Mouse (Mus musculus) heart, embryonic 16.5 days (tissue): ENCODE measurements at regions not wholly inside any gene's neighbourhood (a gene's known extent, or its start where the extent isn't known, plus 50 kb on each side); places are given as distances from the start of the nearest gene placed in this dataset.
"Not testable (repeated sequence)": the region's sequence is repeated elsewhere in the genome, so short reads cannot be mapped to it uniquely, and the experiment has no call there.

Experiments
- ATAC-seq: fragments of 200-750 bp; cut with Nextera tagmentation; replicated peaks from 2 replicates; pipeline ENCODE4 v1.8.0; 2017; ENCODE audit warnings: moderate number of reproducible peaks; ENCODE audit not compliant: insufficient read depth, low FRiP score; ENCODE audit errors: extremely low read depth
- H3K27ac ChIP-seq: fragments of 300-500 bp; sonication (generic); 2 replicates; pipeline ENCODE4 v1.5.1; 2014; ENCODE audit warnings: mild to moderate bottlenecking, low read length, control low read depth, moderate library complexity
- H3K27me3 ChIP-seq: fragments of 300-500 bp; sonication (generic); 2 replicates; pipeline ENCODE4 v1.6.1; 2014; ENCODE audit warnings: low read length, mixed read lengths; ENCODE audit not compliant: control insufficient read depth, insufficient read depth
- H3K36me3 ChIP-seq: fragments of 300-500 bp; sonication (generic); 2 replicates; pipeline ENCODE4 v1.6.1; 2014; ENCODE audit not compliant: control insufficient read depth, insufficient read depth
- H3K4me1 ChIP-seq: fragments of 300-500 bp; sonication (generic); 2 replicates; pipeline ENCODE4 v1.6.1; 2014; ENCODE audit warnings: low read length, mixed read lengths; ENCODE audit not compliant: control insufficient read depth, insufficient read depth
- H3K4me2 ChIP-seq: fragments of 300-500 bp; sonication (generic); 2 replicates; pipeline ENCODE4 v1.6.1; 2014; ENCODE audit warnings: low read depth, mild to moderate bottlenecking, control low read depth, low read length
- H3K4me3 ChIP-seq: fragments of 300-500 bp; sonication (generic); 2 replicates; pipeline ENCODE4 v1.5.1; 2014; ENCODE audit warnings: mild to moderate bottlenecking, control low read depth, low read length
- H3K9ac ChIP-seq: fragments of 300-500 bp; sonication (generic); 2 replicates; pipeline ENCODE4 v1.6.1; 2014; ENCODE audit warnings: low read length, control low read depth
- H3K9me3 ChIP-seq: fragments of 300-500 bp; sonication (generic); replicated peaks from 2 replicates; pipeline ENCODE4 v1.6.1; 2016; ENCODE audit warnings: low read length; ENCODE audit not compliant: control insufficient read depth
- WGBS: fragments of 180-500 bp; shearing (Covaris S2); extraction: QIAGEN DNeasy Blood & Tissue Kit; methylation state at CpG from one replicate; pipeline ENCODE4 v1.1.7; 2014; 5-methylcytosine and 5-hydroxymethylcytosine counted together

DNA sequence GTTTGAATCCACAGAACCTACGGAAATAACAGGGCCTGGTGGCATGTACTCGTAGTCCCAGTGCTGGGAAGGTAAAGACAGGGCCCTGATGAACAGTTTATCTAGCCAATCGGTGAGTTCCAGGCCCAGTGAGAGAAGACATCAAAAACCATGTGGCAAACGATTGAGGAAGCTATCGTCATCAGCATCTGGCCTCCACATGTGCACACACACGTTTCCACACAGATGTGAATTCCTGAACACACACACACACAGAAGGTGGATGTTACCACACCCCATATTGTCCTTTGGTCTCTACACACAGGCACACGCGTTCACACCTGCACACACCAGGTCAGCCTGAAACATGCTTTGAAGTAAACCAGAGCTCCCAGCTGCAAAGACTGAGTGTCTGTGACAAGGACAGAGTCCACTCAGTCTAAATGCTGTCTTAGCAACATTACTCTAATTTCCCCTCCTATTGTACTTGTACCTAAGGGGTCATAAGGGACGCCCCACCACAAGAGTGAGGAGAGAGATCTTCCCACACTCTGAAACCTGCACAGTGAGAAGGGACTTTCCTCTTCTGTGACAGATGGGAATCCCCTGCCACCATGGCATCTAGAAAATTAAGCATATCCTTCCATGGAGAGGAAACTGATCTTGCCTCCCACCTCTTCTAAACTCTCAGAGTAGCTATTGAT lies 159.1 kb upstream of the Tbl1xr1 start:
- no peaks in the 10 kb centered on the region for H3K27me3 ChIP-seq
- 82% methylated on average over 9 of the region's 9 CpGs for WGBS
- H3K4me3 ChIP-seq, result no peak overlapping the region
- H3K4me2 ChIP-seq, result no peak overlapping the region
- ATAC-seq, result no peak; the same call in 1 of the 2 replicates
- H3K9ac ChIP-seq, result no peak overlapping the region
- no peak overlapping the region for H3K27ac ChIP-seq
- H3K9me3 ChIP-seq, result 0 out of 2 replicates have a peak, but pooled peaks cover 4% of the 10 kb centered on the region
- no peaks in the 10 kb centered on the region for H3K36me3 ChIP-seq
- no peaks in the 10 kb centered on the region for H3K4me1 ChIP-seq

DNA sequence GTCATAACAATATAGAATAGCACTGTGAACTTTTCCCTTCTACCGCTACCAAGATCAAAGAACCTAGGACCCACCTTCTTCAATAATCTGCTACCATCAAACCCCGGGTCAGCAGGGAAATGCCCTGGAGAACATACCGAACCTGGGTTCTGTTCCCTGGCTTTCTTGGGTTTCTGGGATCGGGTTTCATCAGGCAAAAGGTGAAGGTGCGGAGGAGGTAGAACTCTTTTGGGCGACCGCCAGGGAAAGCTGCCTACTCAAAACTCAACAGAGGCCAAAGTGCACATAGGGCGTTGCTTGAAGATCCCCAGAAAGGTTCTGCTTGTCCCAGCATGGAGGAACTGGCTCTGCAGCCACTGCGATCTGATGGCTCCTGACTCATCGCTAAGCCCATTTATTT lies 158.0 kb upstream of the Tbl1xr1 start:
- ATAC-seq, result no peak
- 0 out of 2 replicates have a peak, but pooled peaks cover 4% of the 10 kb centered on the region for H3K9me3 ChIP-seq
- H3K27me3 ChIP-seq, result no peaks in the 10 kb centered on the region
- H3K9ac ChIP-seq, result no peak overlapping the region
- no peak overlapping the region for H3K4me2 ChIP-seq
- WGBS, result 92% methylated on average over 10 of the region's 10 CpGs
- no peak overlapping the region for H3K27ac ChIP-seq
- H3K4me1 ChIP-seq, result no peaks in the 10 kb centered on the region
- no peaks in the 10 kb centered on the region for H3K36me3 ChIP-seq
- H3K4me3 ChIP-seq, result no peak overlapping the region

DNA sequence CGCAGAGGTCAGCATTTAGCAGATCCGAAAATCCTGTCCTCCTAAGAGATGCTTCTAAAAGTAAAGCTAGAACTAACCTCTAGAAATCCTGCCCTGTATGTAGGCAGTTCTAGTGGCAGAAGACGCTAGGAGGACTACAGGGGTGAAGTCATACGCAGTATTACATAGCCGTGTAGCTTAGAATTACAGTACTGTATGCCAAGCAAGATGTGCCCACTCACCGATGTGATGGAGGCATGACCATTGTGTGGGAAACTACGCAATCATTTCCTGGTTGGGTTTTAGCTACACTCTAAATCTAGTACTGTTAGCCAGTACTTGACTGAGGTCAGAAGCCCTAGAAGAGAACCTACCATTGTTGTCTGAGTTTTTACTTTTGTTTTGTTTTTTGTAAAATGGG lies 156.5 kb upstream of the Tbl1xr1 start:
- no peak overlapping the region for H3K4me3 ChIP-seq
- 0 out of 2 replicates have a peak, but pooled peaks cover 4% of the 10 kb centered on the region for H3K9me3 ChIP-seq
- H3K4me1 ChIP-seq, result no peaks in the 10 kb centered on the region
- no peak overlapping the region for H3K9ac ChIP-seq
- H3K4me2 ChIP-seq, result no peak overlapping the region
- H3K27ac ChIP-seq, result no peak overlapping the region
- no peak for ATAC-seq
- H3K27me3 ChIP-seq, result no peaks in the 10 kb centered on the region
- WGBS, result 89% methylated on average over 7 of the region's 7 CpGs
- no peaks in the 10 kb centered on the region for H3K36me3 ChIP-seq

DNA sequence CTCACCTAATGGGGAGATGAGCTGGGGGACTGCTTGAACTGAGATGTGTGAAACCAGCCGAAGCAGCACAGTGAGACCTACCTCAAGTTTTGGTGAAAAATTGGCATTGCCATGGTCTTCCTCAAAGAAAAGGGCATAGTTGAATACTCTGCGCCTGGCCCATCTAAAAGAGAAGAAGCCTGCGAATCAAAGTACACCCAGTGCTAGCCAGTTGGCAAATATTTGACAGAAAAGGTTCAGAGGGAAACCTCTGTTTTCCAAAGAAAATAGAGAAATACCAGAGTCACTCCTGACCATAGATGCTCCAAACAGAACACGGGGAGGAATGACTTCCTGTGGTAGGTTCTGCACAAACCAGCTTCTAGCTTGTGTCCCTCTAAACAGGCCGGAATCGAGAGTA lies 144.5 kb upstream of the Tbl1xr1 start:
- Histone ChIP-seq H3K4me1 (peaks cover 15% of the 10 kb centered on the region), H3K9me3 (no peaks in the 10 kb centered on the region), H3K36me3 (no peaks in the 10 kb centered on the region), H3K27ac (no peak overlapping the region), H3K27me3 (no peaks in the 10 kb centered on the region), H3K4me2 (no peak overlapping the region), H3K4me3 (no peak overlapping the region), H3K9ac (no peak overlapping the region)
- 86% methylated on average over 6 of the region's 6 CpGs for WGBS
- no peak for ATAC-seq

DNA sequence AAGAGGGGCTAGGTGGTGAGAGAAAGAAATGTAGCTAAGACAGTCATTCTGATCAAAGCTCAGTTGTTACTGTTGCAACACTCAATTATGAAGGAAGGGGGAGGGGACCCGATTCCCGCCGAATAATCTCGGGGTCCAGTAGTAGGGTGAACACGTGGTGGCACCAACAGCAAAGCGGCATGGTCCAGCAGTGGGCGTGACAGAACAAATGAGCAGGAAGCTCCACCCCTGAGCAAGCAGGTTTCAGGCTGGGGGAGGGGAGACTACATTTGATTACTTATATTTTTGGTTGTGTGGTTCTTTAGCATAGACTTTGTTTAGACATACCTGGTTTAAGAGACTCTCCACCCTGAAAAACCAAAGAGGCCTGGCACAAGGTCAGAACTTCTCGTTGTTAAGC lies 143.8 kb upstream of the Tbl1xr1 start:
- H3K27ac ChIP-seq, H3K36me3 ChIP-seq, H3K9me3 ChIP-seq, H3K27me3 ChIP-seq, H3K4me2 ChIP-seq, ATAC-seq, H3K4me3 ChIP-seq, H3K9ac ChIP-seq: not testable (repeated sequence)
- H3K4me1 ChIP-seq, result peaks cover 15% of the 10 kb centered on the region
- 78% methylated on average over 8 of the region's 8 CpGs for WGBS

DNA sequence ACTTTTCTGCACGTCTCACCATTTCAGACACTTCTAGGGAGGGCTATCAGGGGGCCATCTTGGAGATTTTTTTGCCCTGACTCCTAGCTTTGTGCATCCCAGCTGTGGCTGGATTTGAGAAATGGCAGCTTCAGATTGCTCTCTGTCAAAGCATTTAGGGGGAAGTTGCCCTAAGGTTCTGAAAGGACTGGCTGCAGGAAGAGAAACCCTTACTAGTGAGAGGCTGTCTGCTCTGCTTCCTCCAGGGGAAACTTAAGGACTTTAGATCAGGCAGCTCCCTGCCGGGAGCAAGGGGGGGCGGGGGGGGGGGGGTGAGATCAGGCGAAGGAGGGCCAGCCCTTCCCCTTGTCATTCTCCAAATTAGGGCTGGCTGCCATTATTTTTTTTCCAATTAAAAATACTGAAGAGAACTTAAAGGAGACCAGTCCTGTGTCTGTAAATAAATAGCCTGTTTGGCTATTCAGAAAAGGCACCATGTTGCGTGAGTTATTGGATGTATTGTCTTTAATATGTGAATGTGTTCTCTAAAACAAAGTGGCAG lies 141.7 kb upstream of the Tbl1xr1 start:
- H3K9ac ChIP-seq, result 0 out of 2 replicates have a peak overlapping the region, but pooled peaks have one; percentile 36
- peak overlapping the region; percentile 64 for H3K27ac ChIP-seq
- no peaks in the 10 kb centered on the region for H3K27me3 ChIP-seq
- peak overlapping the region; percentile 71; the same call in 1 of the 2 replicates for H3K4me2 ChIP-seq
- H3K4me1 ChIP-seq, result peaks cover 15% of the 10 kb centered on the region
- 30% methylated on average over 5 of the region's 5 CpGs for WGBS
- H3K9me3 ChIP-seq, result no peaks in the 10 kb centered on the region
- ATAC-seq, result no peak
- H3K36me3 ChIP-seq, result no peaks in the 10 kb centered on the region
- H3K4me3 ChIP-seq, result no peak overlapping the region

DNA sequence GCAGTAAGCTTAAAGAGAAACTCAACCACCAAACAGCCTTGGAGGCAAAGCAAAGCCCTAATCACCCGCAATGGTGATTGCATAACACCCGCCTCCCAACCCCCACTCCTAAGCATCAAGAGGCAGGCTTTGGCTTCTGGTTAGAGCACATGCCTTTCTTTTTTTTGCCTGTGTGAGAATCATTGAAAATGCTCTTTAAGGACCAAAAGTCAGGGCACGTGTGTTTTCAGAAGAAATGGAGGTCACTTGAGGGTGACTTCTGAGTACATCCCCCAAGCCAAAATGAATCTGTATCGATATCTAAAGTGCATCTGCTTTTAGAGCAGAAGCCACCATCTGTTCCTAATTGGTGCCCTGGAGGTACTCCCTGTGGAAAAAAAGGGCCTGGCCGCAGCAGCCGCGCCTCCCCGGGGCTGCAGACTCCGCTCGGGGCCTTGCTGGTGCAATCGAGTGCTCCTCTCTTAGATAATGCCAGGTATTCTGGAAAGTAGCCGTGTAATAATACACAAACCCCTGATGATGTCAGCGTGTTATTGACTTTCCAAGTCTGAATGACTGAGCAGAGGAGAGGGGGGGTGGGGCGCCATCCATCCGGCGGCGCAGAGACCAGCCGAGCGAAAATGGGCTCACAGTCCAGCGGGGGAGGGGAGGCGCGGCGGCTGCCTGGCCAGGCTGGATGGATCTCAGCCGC lies 140.7 kb upstream of the Tbl1xr1 start:
- Histone ChIP-seq H3K4me3 (peak overlapping the region; percentile 36), H3K27ac (peak overlapping the region; percentile 70), H3K27me3 (no peaks in the 10 kb centered on the region), H3K36me3 (no peaks in the 10 kb centered on the region), H3K9me3 (no peaks in the 10 kb centered on the region), H3K4me1 (peaks cover 15% of the 10 kb centered on the region), H3K9ac (peak overlapping the region; percentile 35), H3K4me2 (peak overlapping the region; percentile 71)
- WGBS, result under 1% methylated on average over 24 of the region's 24 CpGs
- peak; percentile 93 for ATAC-seq

DNA sequence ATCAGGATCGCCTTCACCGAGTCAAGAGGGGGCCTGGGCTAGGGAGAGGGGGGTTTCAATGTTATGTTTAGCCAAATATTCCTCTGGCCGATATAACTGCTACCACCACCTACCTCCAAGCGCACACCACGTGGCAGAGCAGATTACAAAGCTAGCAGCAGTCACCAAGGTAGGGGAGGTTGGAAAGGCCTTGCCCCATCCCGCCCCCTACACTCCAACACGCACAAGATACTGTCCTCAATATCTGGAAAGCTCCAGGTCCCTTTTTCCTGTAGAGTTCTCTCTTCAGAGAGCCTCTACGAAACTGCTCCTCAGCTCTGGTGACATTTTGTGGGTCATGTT lies 140.2 kb upstream of the Tbl1xr1 start:
- H3K9ac ChIP-seq, result no peak overlapping the region
- WGBS, result 7% methylated on average over 8 of the region's 8 CpGs

DNA sequence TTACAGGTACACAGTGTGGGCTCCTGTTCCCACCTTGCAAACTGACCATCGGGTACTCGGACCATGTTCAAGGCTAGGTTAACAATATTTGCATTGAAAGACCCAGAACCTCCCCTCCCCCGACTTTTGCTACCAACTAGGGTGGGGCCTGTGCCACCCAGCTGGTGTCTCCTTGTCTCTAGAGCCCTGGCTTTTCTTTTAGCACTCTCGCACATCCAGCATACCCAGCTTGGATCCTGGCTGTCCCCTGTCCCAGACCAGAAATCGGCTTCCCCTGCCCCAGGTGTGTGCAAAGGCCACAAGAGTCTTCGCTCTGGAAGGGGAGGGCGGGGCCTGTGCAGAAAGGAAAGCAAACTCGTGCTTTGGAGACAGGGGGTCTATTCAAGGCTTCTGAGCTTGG lies 139.8 kb upstream of the Tbl1xr1 start:
- Histone ChIP-seq H3K4me2 (peak overlapping the region; percentile 71), H3K9ac (0 out of 2 replicates have a peak overlapping the region, but pooled peaks have one; percentile 23), H3K4me3 (no peak overlapping the region), H3K9me3 (no peaks in the 10 kb centered on the region), H3K4me1 (peaks cover 15% of the 10 kb centered on the region), H3K27me3 (no peaks in the 10 kb centered on the region), H3K27ac (no peak overlapping the region), H3K36me3 (no peaks in the 10 kb centered on the region)
- 36% methylated on average over 8 of the region's 8 CpGs for WGBS
- peak; percentile 19; the same call in 1 of the 2 replicates for ATAC-seq

More for the DNA sequence above, 140.2 kb upstream of the Tbl1xr1 start:
- Histone ChIP-seq H3K4me2 (peak overlapping the region; percentile 71), H3K27ac (no peak overlapping the region), H3K4me1 (peaks cover 15% of the 10 kb centered on the region), H3K9me3 (no peaks in the 10 kb centered on the region), H3K27me3 (no peaks in the 10 kb centered on the region), H3K4me3 (peak overlapping the region; percentile 26), H3K36me3 (no peaks in the 10 kb centered on the region)
- ATAC-seq, result peak; percentile 24; the same call in 1 of the 2 replicates
